Mouse (Mus musculus) mouse embryonic stem cell (cell line): Measurements from ENCODE around the gene Traf2.
"Not testable (repeated sequence)": the region's sequence is repeated elsewhere in the genome, so short reads cannot be mapped to it uniquely, and the experiment has no call there.

ENCODE experiments used
- in situ Hi-C, 2 experiments: fragments of 300-500 bp; cut with MboI; formaldehyde crosslinking; loops; 1 replicate in 1 of 2; 3 replicates in 1 of 2; pipeline ENCODE4 v1.14.3; 2019 to 2020; ENCODE audit warnings: low sequenced_read_pairs in 2 of 2, low pct_unique_long_range_greater_than_20kb in 1 of 2, mixed read lengths in 1 of 2; ENCODE audit not compliant: unreplicated experiment in 1 of 2

The Traf2 gene

GRCm38 (mm10) chr2:25555479-25555878 lies 8.7 kb upstream of the Traf2 start:
- in situ Hi-C loops, result not testable (repeated sequence)

GRCm38 (mm10) chr2:25553171-25553786 lies 6.5 kb upstream of the Traf2 start:
- in situ Hi-C loops, result not testable (repeated sequence)

GRCm38 (mm10) chr2:25551186-25551585 lies 4.4 kb upstream of the Traf2 start:
- in situ Hi-C loops, result no loop called here

DNA sequence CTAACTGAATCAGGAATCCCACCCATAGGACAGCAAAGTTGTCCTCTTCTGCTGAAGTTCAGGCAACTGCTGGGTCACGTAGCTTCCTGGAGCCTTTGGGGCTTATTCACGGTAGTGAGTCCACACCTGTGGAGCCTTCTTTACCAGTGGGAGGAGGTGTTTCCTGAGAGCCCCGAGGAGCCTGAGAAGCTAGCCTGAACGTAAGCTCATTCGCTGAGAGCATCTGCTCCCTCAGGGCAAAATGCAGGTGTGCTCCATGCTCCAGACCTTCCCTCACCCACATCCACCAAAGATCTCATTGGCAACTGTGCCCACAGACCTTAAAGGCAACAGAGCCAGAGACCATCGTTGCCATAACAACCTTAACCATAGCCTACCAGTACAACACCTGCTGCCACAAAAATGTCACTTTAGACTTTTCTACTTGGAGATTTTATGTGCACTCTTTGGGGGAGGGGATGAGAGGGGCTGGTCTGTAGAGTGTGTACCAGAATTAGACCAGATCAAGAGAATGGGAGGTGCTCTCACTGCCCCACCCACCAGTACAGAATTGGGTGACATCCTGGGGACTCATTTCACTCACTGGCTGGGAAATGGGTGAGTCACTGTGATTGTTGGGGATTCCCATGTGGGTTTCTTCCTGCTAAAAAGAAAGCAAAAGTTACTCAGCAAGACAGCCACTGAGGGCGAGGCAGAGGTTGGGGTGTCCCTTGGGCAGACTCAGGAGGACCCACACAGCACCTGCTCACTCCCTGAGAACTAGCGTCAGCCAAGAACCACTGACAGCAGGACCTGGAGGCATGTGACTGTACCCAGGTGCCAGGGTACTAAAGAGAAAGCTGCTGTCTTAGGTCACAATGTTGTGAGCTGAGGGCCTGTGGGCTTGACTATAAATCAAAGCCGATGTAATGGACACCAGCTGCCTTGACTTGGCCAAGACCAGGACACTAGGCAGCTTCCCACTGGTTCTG lies 2.6 kb upstream of the Traf2 start:
- in situ Hi-C loops, result no loop called here

DNA sequence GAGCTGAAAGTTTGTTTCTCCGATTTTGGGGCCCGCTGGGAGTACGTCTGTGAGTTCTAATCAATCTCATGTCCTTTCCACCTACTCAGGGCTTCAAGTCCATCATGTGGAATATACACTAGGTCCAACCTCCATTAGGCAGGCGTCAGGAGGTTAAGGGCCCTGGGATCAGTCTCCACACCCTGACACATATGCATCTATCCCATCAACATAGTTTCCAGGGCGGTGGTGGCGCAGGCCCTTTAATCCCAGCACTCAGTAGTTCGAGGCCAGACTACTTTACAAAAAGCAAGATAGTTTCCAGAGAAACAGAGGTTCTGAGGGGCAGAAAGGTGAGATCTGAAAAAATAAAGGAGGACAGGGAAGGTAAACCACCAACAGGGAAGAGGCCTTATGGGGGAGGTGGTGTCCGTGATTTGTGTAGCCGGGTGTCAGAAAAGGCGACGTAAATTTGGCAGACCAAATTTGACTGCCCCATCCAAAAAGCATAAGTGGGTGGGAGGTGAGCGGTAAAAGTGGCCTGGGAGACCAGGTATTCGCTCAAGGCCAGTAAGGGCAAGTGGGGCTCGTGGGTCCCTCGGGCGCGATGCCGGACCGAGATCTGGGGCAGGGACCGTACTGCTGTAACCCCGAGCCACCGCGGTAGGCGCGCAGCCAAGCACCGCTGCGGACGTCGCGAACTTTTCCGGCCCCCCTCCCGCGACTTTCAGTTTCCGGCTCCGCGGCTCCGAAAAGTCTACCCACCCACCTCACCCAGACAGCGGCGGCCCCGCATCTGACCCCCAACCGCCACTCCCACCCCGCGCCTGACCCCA lies 537 bp downstream of the Traf2 start:
- in situ Hi-C loops, result no loop called here

GRCm38 (mm10) chr2:25541644-25542367 lies 4.9 kb downstream of the Traf2 start:
- in situ Hi-C loops, result no loop called here

GRCm38 (mm10) chr2:25540541-25540948 lies 6.2 kb downstream of the Traf2 start:
- in situ Hi-C loops, result no loop called here

- in situ Hi-C loops, result no loop called here
These were observed 10.2 kb downstream of the Traf2 start for GRCm38 (mm10) chr2:25536531-25536930.

GRCm38 (mm10) chr2:25534866-25535182 lies 11.9 kb downstream of the Traf2 start:
- in situ Hi-C loops, result no loop called here

DNA sequence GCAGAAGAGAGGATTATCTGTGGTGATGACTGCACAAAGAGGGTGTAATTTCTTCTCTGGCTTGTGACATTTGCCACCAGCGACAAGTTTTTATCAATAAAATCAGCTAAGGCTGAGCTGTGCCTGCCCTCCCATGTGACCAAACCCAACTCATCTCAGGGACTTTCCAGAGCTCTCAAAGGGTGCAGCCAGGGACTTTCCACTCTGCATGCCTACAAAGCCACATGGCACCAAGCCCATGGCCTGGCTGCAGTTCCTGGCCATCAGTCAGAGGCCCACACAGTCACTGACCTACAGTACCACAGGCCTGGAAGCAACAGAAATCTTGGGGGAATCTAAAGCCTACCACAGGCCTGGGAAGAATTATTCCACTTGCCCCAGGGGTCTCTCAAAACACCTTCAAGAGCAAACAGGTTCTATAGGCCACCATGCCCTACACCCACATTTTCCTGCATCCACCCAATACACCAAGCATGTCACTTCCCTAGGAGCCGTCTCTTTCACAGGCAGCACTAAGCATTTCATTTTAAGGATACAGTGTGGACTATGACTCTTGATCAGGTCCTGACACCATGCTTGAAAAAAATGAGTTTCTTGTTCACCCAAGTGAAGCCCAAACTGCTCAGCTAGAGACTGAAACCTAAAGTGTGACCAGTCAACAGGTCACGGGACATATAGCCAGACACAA lies 12.4 kb downstream of the Traf2 start:
- in situ Hi-C loops, result no loop called here

- in situ Hi-C loops, result no loop called here
These were observed 13.0 kb downstream of the Traf2 start for GRCm38 (mm10) chr2:25533707-25534106.

DNA sequence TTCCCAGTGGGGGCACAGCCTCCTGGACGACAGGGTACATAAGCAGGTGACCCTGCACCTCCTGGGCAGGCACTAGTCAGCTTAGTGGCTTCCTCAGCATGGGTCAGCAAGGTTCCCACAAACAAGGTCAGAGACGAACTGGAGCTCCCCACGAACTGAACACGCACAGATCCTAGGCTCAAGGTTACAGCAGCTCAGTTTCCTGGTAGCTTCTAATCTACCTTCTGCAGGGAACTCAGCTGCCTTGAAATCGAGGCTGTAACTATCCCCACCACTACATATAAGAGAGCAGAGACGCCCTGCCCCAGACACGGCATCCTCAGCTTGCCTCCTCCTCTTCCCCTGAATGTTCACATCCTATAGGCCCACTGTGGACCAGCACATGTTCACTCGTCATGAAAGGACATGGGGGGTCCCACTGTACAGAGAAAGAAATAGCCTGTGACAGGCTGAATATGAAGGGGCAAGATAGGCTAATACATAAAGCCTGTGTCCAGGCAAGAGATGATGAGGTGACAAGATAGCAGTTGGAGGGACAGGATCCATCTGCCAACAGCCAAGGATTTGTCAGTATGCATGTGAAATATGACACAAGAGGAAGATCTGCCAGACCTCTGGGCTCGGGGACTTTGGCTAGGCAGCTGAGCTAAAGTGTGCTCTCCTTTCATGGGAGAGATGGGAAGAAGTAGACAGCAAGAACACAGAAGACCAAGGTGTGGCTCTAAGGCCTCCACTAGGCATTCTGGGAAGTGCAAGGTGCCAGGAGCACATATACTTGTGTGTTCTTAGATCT lies 20.0 kb downstream of the Traf2 start:
- in situ Hi-C loops, result no loop called here

GRCm38 (mm10) chr2:25509912-25510311 lies 36.8 kb downstream of the Traf2 start:
- in situ Hi-C loops, result no loop called here

DNA sequence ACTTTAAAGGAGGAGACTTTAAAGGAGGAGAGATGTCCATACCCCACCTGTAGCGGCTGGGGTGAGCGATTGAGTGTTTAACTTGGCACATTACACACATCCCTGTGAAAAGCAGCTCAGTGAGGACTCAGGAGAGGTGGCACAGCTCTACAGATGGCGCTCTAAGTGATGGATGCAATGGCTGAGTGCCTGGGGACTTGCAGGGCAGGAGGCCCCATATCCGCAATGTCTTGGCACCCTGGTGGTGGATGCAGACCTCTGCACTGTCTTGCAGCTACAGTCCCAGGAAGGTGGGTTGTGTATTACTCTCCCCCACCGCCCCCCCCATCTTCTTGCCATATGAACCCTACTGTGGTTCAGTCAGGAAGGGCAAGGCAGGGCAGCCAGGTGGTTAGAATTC lies 39.8 kb downstream of the Traf2 start:
- in situ Hi-C loops, result no loop called here

DNA sequence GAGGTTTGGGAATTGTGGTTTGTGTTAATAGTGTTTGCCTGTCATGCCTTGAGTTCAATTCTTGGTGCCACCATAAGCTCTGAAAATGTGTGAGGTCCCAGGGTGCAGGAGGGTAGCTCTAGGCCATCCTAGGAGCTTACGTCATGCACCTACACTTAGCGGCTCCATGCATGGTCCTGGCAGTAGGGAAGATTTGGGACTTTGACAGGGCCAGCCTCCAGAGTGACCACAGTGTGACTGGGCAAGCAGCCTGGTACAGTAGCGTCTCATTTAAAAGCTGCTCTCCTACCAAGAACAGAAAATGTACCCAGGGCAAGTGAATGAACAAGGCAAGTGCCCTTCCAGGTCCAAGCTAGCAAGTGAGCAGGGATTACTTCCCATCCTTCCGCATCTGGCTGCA lies 40.9 kb downstream of the Traf2 start:
- in situ Hi-C loops, result no loop called here

GRCm38 (mm10) chr2:25505000-25505399 lies 41.7 kb downstream of the Traf2 start:
- in situ Hi-C loops, result no loop called here

DNA sequence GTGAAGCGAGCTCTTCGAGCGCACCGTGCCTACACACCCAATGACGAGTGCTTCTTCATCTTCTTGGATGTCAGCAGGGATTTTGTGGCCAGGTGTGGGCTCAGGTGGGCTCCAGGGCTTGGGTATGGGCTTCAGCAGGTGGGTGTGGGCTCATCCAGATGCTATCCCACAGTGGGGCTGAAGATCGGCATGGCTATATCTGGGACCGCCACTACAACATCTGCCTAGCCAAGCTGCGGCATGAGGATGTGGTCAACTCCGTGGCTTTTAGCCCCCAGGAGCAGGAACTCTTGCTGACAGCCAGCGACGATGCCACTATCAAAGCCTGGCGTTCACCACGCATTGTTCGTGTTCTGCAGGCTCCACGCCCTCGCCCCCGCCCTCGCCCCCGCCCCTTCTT lies 42.2 kb downstream of the Traf2 start:
- in situ Hi-C loops, result no loop called here
